Mouse (Mus musculus): ENCODE data around the gene Cryba4. TPM values are rescaled to one million over a fixed set of nuclear protein-coding genes. Genes with fewer than 3 reads are reported as not detected.

Gene Cryba4
- polyA plus RNA-seq (2015; fragmentation: Nextera tagmentation; extraction: Ambion mirVana) = 1.7 and 2.5 TPM in 2 replicates

GRCm38 (mm10) chr5:112252400-112252799 lies at the start of gene Cryba4:
TSS of gene Cryba4 (minus strand) at chr5:112252518.
- Histone ChIP-seq H3K9me3 (replicated peaks) (no peaks in the 10 kb centered on the region), H3K36me3 (no peaks in the 10 kb centered on the region), H3K4me3 (replicated peaks) (no peak within 1 kb of the TSS), H3K9ac (replicated peaks) (no peak within 1 kb of the TSS), H3K27ac (replicated peaks) (no peak within 1 kb of the TSS), H3K4me2 (no peak within 1 kb of the TSS), H3K4me1 (peaks cover 29% of the 10 kb centered on the region), H3K27me3 (replicated peaks) (no peaks in the 10 kb centered on the region)
- ATAC-seq (ENCODE audit: low FRiP score) = no peak
- WGBS = 63% methylated on average over 2 of the region's 2 CpGs

- Histone ChIP-seq H3K27me3 (replicated peaks) (no peaks in the 10 kb centered on the region), H3K9me3 (replicated peaks) (no peaks in the 10 kb centered on the region), H3K36me3 (no peaks in the 10 kb centered on the region), H3K4me3 (replicated peaks) (no peak overlapping the region), H3K27ac (replicated peaks) (no peak overlapping the region), H3K4me2 (no peak overlapping the region), H3K9ac (replicated peaks) (no peak overlapping the region), H3K4me1 (peaks cover 10% of the 10 kb centered on the region; the same call in 1 of the 2 replicates)
- ATAC-seq (ENCODE audit: low FRiP score) = no peak
- 93% methylated on average over 4 of the region's 4 CpGs for WGBS
Observed at GRCm38 (mm10) chr5:112301694-112302093, 49.4 kb upstream of the Cryba4 start.

GRCm38 (mm10) chr5:112300721-112301308 lies 48.5 kb upstream of the Cryba4 start:
- Histone ChIP-seq H3K36me3 (no peaks in the 10 kb centered on the region), H3K27me3 (replicated peaks) (no peaks in the 10 kb centered on the region), H3K4me3 (replicated peaks) (no peak overlapping the region), H3K27ac (replicated peaks) (no peak overlapping the region), H3K9me3 (replicated peaks) (no peaks in the 10 kb centered on the region), H3K4me1 (peaks cover 7% of the 10 kb centered on the region; the same call in 1 of the 2 replicates), H3K4me2 (no peak overlapping the region), H3K9ac (replicated peaks) (no peak overlapping the region)
- 96% methylated on average over 6 of the region's 6 CpGs for WGBS
- ATAC-seq (ENCODE audit: low FRiP score) = no peak

GRCm38 (mm10) chr5:112300112-112300511 lies 47.8 kb upstream of the Cryba4 start:
- Histone ChIP-seq H3K27me3 (replicated peaks) (no peaks in the 10 kb centered on the region), H3K4me3 (replicated peaks) (no peak overlapping the region), H3K4me2 (no peak overlapping the region), H3K4me1 (peaks cover 6% of the 10 kb centered on the region; the same call in 1 of the 2 replicates), H3K9me3 (replicated peaks) (no peaks in the 10 kb centered on the region), H3K9ac (replicated peaks) (no peak overlapping the region), H3K36me3 (no peaks in the 10 kb centered on the region), H3K27ac (replicated peaks) (no peak overlapping the region)
- 84% methylated on average over 2 of the region's 2 CpGs for WGBS
- ATAC-seq (ENCODE audit: low FRiP score) = no peak

GRCm38 (mm10) chr5:112299399-112299798 lies 47.1 kb upstream of the Cryba4 start:
- Histone ChIP-seq H3K27ac (replicated peaks) (no peak overlapping the region), H3K36me3 (no peaks in the 10 kb centered on the region), H3K4me2 (no peak overlapping the region), H3K9me3 (replicated peaks) (no peaks in the 10 kb centered on the region), H3K9ac (replicated peaks) (no peak overlapping the region), H3K4me1 (peaks cover 12% of the 10 kb centered on the region; the same call in 1 of the 2 replicates), H3K27me3 (replicated peaks) (no peaks in the 10 kb centered on the region), H3K4me3 (replicated peaks) (no peak overlapping the region)
- no peak for ATAC-seq (ENCODE audit: low FRiP score)
- 84% methylated on average over 4 of the region's 4 CpGs for WGBS

- no peak overlapping the region for H3K27ac ChIP-seq (replicated peaks)
Observed at GRCm38 (mm10) chr5:112298226-112298988, 46.1 kb upstream of the Cryba4 start.

GRCm38 (mm10) chr5:112297257-112297656 lies 44.9 kb upstream of the Cryba4 start:
- 77% methylated on average over 2 of the region's 2 CpGs for WGBS
- H3K27ac ChIP-seq (replicated peaks) = no peak overlapping the region
- no peaks in the 10 kb centered on the region for H3K27me3 ChIP-seq (replicated peaks)
- ATAC-seq (ENCODE audit: low FRiP score) = no peak
- H3K4me2 ChIP-seq = no peak overlapping the region
- H3K4me3 ChIP-seq (replicated peaks) = no peak overlapping the region
- no peaks in the 10 kb centered on the region for H3K9me3 ChIP-seq (replicated peaks)
- no peak overlapping the region for H3K9ac ChIP-seq (replicated peaks)
- H3K4me1 ChIP-seq = peaks cover 16% of the 10 kb centered on the region; the same call in 1 of the 2 replicates
- H3K36me3 ChIP-seq = no peaks in the 10 kb centered on the region

More at GRCm38 (mm10) chr5:112298226-112298988, 46.1 kb upstream of the Cryba4 start:
- H3K4me3 ChIP-seq (replicated peaks) = no peak overlapping the region
- H3K9me3 ChIP-seq (replicated peaks) = no peaks in the 10 kb centered on the region
- 91% methylated on average over 12 of the region's 12 CpGs for WGBS
- no peak for ATAC-seq (ENCODE audit: low FRiP score)
- H3K4me1 ChIP-seq = peaks cover 12% of the 10 kb centered on the region; the same call in 1 of the 2 replicates
- H3K9ac ChIP-seq (replicated peaks) = no peak overlapping the region
- H3K4me2 ChIP-seq = no peak overlapping the region
- no peaks in the 10 kb centered on the region for H3K27me3 ChIP-seq (replicated peaks)
- H3K36me3 ChIP-seq = no peaks in the 10 kb centered on the region

- Histone ChIP-seq H3K9ac (replicated peaks) (no peak overlapping the region), H3K27me3 (replicated peaks) (no peaks in the 10 kb centered on the region), H3K4me3 (replicated peaks) (no peak overlapping the region), H3K27ac (replicated peaks) (no peak overlapping the region), H3K4me2 (no peak overlapping the region), H3K9me3 (replicated peaks) (no peaks in the 10 kb centered on the region), H3K4me1 (peaks cover 21% of the 10 kb centered on the region; the same call in 1 of the 2 replicates), H3K36me3 (no peaks in the 10 kb centered on the region)
- WGBS = 77% methylated on average over 6 of the region's 6 CpGs
- ATAC-seq (ENCODE audit: low FRiP score) = no peak
Observed at GRCm38 (mm10) chr5:112296404-112297181, 44.3 kb upstream of the Cryba4 start.

- 67% methylated on average over 8 of the region's 8 CpGs for WGBS
Observed at GRCm38 (mm10) chr5:112295564-112295963, 43.2 kb upstream of the Cryba4 start.

GRCm38 (mm10) chr5:112295162-112295561 lies 42.8 kb upstream of the Cryba4 start:
- Histone ChIP-seq H3K9ac (replicated peaks) (no peak overlapping the region), H3K9me3 (replicated peaks) (no peaks in the 10 kb centered on the region), H3K4me2 (no peak overlapping the region), H3K27me3 (replicated peaks) (no peaks in the 10 kb centered on the region), H3K4me3 (replicated peaks) (no peak overlapping the region), H3K4me1 (peaks cover 35% of the 10 kb centered on the region), H3K27ac (replicated peaks) (no peak overlapping the region), H3K36me3 (no peaks in the 10 kb centered on the region)
- WGBS = 32% methylated on average over 8 of the region's 8 CpGs
- no peak for ATAC-seq (ENCODE audit: low FRiP score)

More at GRCm38 (mm10) chr5:112295564-112295963, 43.2 kb upstream of the Cryba4 start:
- Histone ChIP-seq H3K4me2 (no peak overlapping the region), H3K4me3 (replicated peaks) (no peak overlapping the region), H3K36me3 (no peaks in the 10 kb centered on the region), H3K27ac (replicated peaks) (no peak overlapping the region), H3K9ac (replicated peaks) (no peak overlapping the region), H3K4me1 (peaks cover 31% of the 10 kb centered on the region), H3K9me3 (replicated peaks) (no peaks in the 10 kb centered on the region), H3K27me3 (replicated peaks) (no peaks in the 10 kb centered on the region)
- ATAC-seq (ENCODE audit: low FRiP score) = no peak

- H3K4me3 ChIP-seq (replicated peaks) = no peak overlapping the region
- H3K36me3 ChIP-seq = no peaks in the 10 kb centered on the region
- H3K9ac ChIP-seq (replicated peaks) = no peak overlapping the region
- H3K4me2 ChIP-seq = no peak overlapping the region
- H3K27me3 ChIP-seq (replicated peaks) = no peaks in the 10 kb centered on the region
- no peak for ATAC-seq (ENCODE audit: low FRiP score)
- H3K27ac ChIP-seq (replicated peaks) = no peak overlapping the region
- 58% methylated on average over 4 of the region's 4 CpGs for WGBS
- H3K9me3 ChIP-seq (replicated peaks) = no peaks in the 10 kb centered on the region
- H3K4me1 ChIP-seq = peaks cover 39% of the 10 kb centered on the region
Observed at GRCm38 (mm10) chr5:112294696-112295095, 42.4 kb upstream of the Cryba4 start.

Data from neural tube, embryonic 15.5 days (tissue).